Mouse (Mus musculus): ENCODE results near the gene Fggy. TPM values are rescaled to one million over a fixed set of nuclear protein-coding genes. Genes with fewer than 3 reads are reported as not detected.

Fggy gene
- polyA plus RNA-seq, 1 experiment from 2014 or later = 5.3 TPM

GRCm38 (mm10) chr4:95947896-95948295 is 390.6 kb downstream of the Fggy start:
- H3K4me3 ChIP-seq = no peak overlapping the region
- no peak overlapping the region for H3K27ac ChIP-seq
- no peaks in the 10 kb centered on the region for H3K9me3 ChIP-seq (replicated peaks)
- no peak overlapping the region for H3K4me2 ChIP-seq
- no peaks in the 10 kb centered on the region for H3K27me3 ChIP-seq
- no peak for ATAC-seq
- H3K36me3 ChIP-seq (ENCODE audit: poor library complexity, severe bottlenecking) = no peaks in the 10 kb centered on the region
- H3K4me1 ChIP-seq = no peaks in the 10 kb centered on the region
- no peak overlapping the region for H3K9ac ChIP-seq
- 77% methylated on average over 1 of the region's 1 CpGs for WGBS

- Histone ChIP-seq H3K27ac (no peak overlapping the region), H3K27me3 (no peaks in the 10 kb centered on the region), H3K4me1 (no peaks in the 10 kb centered on the region), H3K36me3 (ENCODE audit: poor library complexity, severe bottlenecking) (no peaks in the 10 kb centered on the region), H3K9ac (no peak overlapping the region), H3K4me3 (no peak overlapping the region), H3K4me2 (no peak overlapping the region), H3K9me3 (replicated peaks) (no peaks in the 10 kb centered on the region)
- ATAC-seq = no peak
Measured at GRCm38 (mm10) chr4:95953328-95953727, 396.0 kb downstream of the Fggy start.

GRCm38 (mm10) chr4:95966928-95967724 is 409.8 kb downstream of the Fggy start, which contains the start of gene Hook1:
Hook1 (plus strand) TSS chr4:95967240.
- Histone ChIP-seq H3K27me3 (no peaks in the 10 kb centered on the region), H3K27ac (peak within 1 kb of the TSS; percentile 75), H3K4me2 (peak within 1 kb of the TSS; percentile 90), H3K4me1 (peaks cover 9% of the 10 kb centered on the region; the same call in 1 of the 2 replicates), H3K9me3 (replicated peaks) (no peaks in the 10 kb centered on the region), H3K4me3 (peak within 1 kb of the TSS; percentile 70), H3K36me3 (ENCODE audit: poor library complexity, severe bottlenecking) (no peaks in the 10 kb centered on the region), H3K9ac (peak within 1 kb of the TSS; percentile 84)
- under 1% methylated on average over 80 of the region's 82 CpGs for WGBS
- ATAC-seq = peak; percentile 99
